Mouse (Mus musculus): ENCODE measurements at regions not wholly inside any gene's neighbourhood (a gene's known extent, or its start where the extent isn't known, plus 50 kb on each side); places are given as distances from the start of the nearest gene placed in this dataset.

GRCm38 (mm10) chr10:99333831-99334230 is 70.8 kb downstream of the Dusp6 start:
- TF ChIP-seq CTCF (IDR thresholded peaks at IDR 0.05; ENCODE audit: low read depth, low read length) (no peak), EP300 (IDR thresholded peaks at IDR 0.05; ENCODE audit: insufficient read depth, low read depth, low read length) (no peak)

All from ES-Bruce4 (cell line).